Mouse (Mus musculus): ENCODE data around the gene Fam102a. TPM values are rescaled to one million over a fixed set of nuclear protein-coding genes. Genes with fewer than 3 reads are reported as not detected.

Fam102a gene
- total and polyA plus RNA-seq, 2 experiments from 2014 or later, result 7.2 to 24.4 TPM

DNA sequence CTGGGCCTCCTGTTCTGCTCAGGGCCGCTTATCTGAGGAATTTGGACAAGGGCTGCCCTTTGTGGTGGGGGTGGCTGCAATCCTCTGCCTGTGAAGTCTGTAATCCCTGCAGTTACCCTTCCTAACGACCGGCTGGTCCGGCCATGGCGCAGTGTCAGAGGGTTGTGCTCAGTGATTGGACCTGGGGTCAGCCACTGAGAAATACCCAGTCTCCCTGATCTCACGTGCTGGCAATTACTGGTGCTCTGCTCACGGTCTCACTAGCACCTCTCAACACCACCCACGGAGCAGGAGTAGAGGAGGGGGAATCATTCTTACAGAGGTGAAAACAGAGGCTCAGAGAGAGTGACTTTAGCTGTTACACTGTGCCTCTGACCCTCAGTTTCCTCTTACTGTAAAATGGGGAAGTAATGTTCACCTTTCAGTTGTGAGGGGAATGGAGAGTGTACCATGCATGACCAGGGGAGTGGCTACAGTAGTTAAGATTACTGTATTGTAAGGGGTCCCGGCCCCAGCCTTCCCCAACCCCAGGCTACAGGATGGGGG lies 2.3 kb downstream of the Fam102a start:
- Histone ChIP-seq H3K27me3 (ENCODE audit: insufficient read depth, low read length) (no peaks in the 10 kb centered on the region), H3K36me3 (ENCODE audit: insufficient read depth, low read length) (no peaks in the 10 kb centered on the region), H3K4me3 (ENCODE audit: low read depth, low read length) (peak overlapping the region; percentile 92), H3K4me2 (ENCODE audit: low read depth, low read length, poor library complexity, severe bottlenecking) (peak overlapping the region; percentile 65), H3K9ac (replicated peaks; ENCODE audit: low read length, poor library complexity, severe bottlenecking) (peak overlapping the region; percentile 94), H3K4me1 (ENCODE audit: insufficient read depth, low read length) (peaks cover 13% of the 10 kb centered on the region), H3K27ac (ENCODE audit: low read depth, low read length) (peak overlapping the region; percentile 91), H3K9me3 (ENCODE audit: low read length) (no peaks in the 10 kb centered on the region)
- no peak for TF ChIP-seq CTCF (IDR thresholded peaks at IDR 0.05)
- no peak for ATAC-seq (ENCODE audit: low FRiP score)
- 11% methylated on average over 9 of the region's 9 CpGs for WGBS
- peak; percentile 25 for DNase-seq (ENCODE audit: low spot score)

DNA sequence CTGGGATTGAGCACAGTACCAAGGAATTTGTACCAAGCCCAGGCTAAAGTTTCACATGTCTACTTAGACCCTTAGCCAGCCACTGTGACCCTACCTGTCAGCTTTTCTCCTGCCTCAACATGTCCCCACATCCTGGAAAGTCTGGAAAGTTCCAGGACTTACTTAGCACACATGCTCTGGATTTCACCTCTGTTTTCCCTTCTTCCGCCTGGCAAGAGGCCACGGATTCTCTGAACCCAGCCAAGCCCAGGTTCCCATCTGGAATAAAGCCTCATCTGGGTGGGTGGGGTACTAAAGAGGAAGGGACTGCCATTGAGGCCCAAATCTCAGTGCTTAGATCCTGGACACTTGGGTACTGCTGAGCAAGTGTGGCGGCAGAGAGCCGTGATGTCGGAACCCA lies 2.8 kb downstream of the Fam102a start:
- Histone ChIP-seq H3K9ac (replicated peaks; ENCODE audit: low read length, poor library complexity, severe bottlenecking) (no peak overlapping the region; the same call in 1 of the 2 replicates), H3K9me3 (ENCODE audit: low read length) (no peaks in the 10 kb centered on the region), H3K4me2 (ENCODE audit: low read depth, low read length, poor library complexity, severe bottlenecking) (peak overlapping the region; percentile 65), H3K4me1 (ENCODE audit: insufficient read depth, low read length) (peaks cover 13% of the 10 kb centered on the region), H3K27ac (ENCODE audit: low read depth, low read length) (no peak overlapping the region), H3K27me3 (ENCODE audit: insufficient read depth, low read length) (no peaks in the 10 kb centered on the region), H3K4me3 (ENCODE audit: low read depth, low read length) (peak overlapping the region; percentile 92), H3K36me3 (ENCODE audit: insufficient read depth, low read length) (no peaks in the 10 kb centered on the region)
- no peak for ATAC-seq (ENCODE audit: low FRiP score)
- TF ChIP-seq CTCF (IDR thresholded peaks at IDR 0.05), result no peak
- WGBS, result 75% methylated on average over 5 of the region's 5 CpGs
- DNase-seq (ENCODE audit: low spot score), result no peak

DNA sequence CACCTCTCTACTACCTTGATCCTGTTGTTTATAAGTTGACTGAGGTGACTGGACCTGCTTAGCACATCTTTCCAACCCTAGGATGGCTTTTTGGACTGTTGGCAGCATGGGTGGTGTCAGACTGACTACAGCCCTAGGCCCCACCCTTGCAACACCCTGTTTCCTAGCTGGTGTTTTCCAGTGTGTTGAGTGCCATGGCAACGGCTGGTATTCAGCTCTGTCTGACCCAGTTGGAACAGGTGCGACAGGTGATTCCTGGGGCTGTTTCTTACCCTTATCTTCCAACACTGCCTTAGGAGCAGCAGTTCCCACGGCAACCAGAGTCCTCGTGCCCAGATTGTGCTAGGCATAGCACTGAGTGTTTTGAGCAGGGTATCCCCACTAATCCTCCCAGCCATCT lies 3.3 kb downstream of the Fam102a start:
- ATAC-seq (ENCODE audit: low FRiP score) (no peak), DNase-seq (ENCODE audit: low spot score) (peak; percentile 19)
- peak overlapping the region; percentile 92 for H3K4me3 ChIP-seq (ENCODE audit: low read depth, low read length)
- H3K4me1 ChIP-seq (ENCODE audit: insufficient read depth, low read length), result peaks cover 13% of the 10 kb centered on the region
- H3K4me2 ChIP-seq (ENCODE audit: low read depth, low read length, poor library complexity, severe bottlenecking), result peak overlapping the region; percentile 65
- H3K9ac ChIP-seq (replicated peaks; ENCODE audit: low read length, poor library complexity, severe bottlenecking), result no peak overlapping the region; the same call in 1 of the 2 replicates
- H3K9me3 ChIP-seq (ENCODE audit: low read length), result no peaks in the 10 kb centered on the region
- no peaks in the 10 kb centered on the region for H3K36me3 ChIP-seq (ENCODE audit: insufficient read depth, low read length)
- no peak overlapping the region for H3K27ac ChIP-seq (ENCODE audit: low read depth, low read length)
- WGBS, result 45% methylated on average over 4 of the region's 4 CpGs
- TF ChIP-seq CTCF (IDR thresholded peaks at IDR 0.05), result no peak
- no peaks in the 10 kb centered on the region for H3K27me3 ChIP-seq (ENCODE audit: insufficient read depth, low read length)

DNA sequence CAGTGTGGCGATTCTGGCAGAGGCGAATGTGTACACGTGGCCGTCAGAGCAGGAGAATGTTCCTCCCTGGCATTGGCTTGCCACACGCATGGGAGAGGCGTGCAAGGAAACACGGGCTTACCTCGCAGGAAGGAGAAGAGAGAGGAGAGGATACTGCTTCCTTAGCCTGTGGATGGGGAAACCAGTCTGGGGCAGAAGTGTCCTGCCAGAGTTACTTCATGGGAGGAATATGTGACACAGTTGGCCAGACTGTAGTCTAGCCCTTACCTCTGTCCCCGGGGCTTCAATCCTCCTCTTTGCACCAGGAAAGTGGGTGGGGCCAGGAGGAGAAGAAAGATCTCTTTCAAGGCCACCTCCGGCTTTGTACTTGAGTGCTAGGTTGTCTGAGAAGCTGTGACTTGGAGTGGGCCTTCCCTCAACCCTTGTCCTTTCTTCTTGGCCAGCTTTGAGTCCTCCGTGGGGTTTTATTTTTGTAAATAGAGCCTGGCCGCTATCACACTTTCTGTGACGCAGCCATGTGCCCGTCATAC lies 4.4 kb downstream of the Fam102a start:
- no peak overlapping the region for H3K4me3 ChIP-seq (ENCODE audit: low read depth, low read length)
- peaks cover 13% of the 10 kb centered on the region for H3K4me1 ChIP-seq (ENCODE audit: insufficient read depth, low read length)
- no peak overlapping the region for H3K27ac ChIP-seq (ENCODE audit: low read depth, low read length)
- no peak overlapping the region for H3K9ac ChIP-seq (replicated peaks; ENCODE audit: low read length, poor library complexity, severe bottlenecking)
- H3K27me3 ChIP-seq (ENCODE audit: insufficient read depth, low read length), result no peaks in the 10 kb centered on the region
- H3K9me3 ChIP-seq (ENCODE audit: low read length), result no peaks in the 10 kb centered on the region
- peak overlapping the region; percentile 65; the same call in 1 of the 2 replicates for H3K4me2 ChIP-seq (ENCODE audit: low read depth, low read length, poor library complexity, severe bottlenecking)
- 78% methylated on average over 14 of the region's 14 CpGs for WGBS
- H3K36me3 ChIP-seq (ENCODE audit: insufficient read depth, low read length), result no peaks in the 10 kb centered on the region
- ATAC-seq (ENCODE audit: low FRiP score), result no peak
- DNase-seq (ENCODE audit: low spot score), result no peak
- TF ChIP-seq CTCF (IDR thresholded peaks at IDR 0.05), result no peak

DNA sequence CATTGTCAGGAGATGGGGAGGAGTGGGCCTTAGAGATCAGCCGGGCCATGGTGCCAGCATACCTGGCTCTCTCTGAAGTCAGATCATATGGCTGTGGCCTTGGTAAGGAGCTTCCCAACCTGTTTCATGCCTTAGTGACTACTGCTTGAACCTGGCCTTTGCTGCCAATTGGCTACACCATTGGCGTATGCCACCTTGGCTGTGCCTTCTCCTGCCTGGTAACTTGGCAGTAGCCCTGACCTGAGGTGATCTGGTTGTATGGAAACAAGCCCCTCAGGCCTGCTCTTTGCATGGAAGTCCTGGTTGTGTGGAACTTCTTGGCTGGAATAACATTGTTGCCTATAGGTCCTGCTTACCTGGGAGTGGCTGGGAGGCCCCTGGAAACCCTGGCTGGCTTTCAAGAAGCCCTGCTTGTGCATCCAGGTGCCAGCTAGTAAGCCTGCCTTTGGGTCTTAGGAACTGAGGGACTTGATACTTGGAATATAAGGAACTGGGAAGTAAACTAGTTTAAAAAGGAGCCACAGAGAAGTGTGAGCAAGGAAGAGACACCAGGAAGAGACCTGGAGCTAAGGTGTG lies 6.3 kb downstream of the Fam102a start:
- WGBS, result 94% methylated on average over 2 of the region's 2 CpGs
- Histone ChIP-seq H3K4me3 (ENCODE audit: low read depth, low read length) (no peak overlapping the region), H3K9ac (replicated peaks; ENCODE audit: low read length, poor library complexity, severe bottlenecking) (no peak overlapping the region), H3K36me3 (ENCODE audit: insufficient read depth, low read length) (no peaks in the 10 kb centered on the region), H3K27me3 (ENCODE audit: insufficient read depth, low read length) (no peaks in the 10 kb centered on the region), H3K9me3 (ENCODE audit: low read length) (no peaks in the 10 kb centered on the region), H3K27ac (ENCODE audit: low read depth, low read length) (no peak overlapping the region), H3K4me2 (ENCODE audit: low read depth, low read length, poor library complexity, severe bottlenecking) (no peak overlapping the region), H3K4me1 (ENCODE audit: insufficient read depth, low read length) (peaks cover 13% of the 10 kb centered on the region)
- no peak for DNase-seq (ENCODE audit: low spot score)
- no peak for TF ChIP-seq CTCF (IDR thresholded peaks at IDR 0.05)
- no peak for ATAC-seq (ENCODE audit: low FRiP score)

DNA sequence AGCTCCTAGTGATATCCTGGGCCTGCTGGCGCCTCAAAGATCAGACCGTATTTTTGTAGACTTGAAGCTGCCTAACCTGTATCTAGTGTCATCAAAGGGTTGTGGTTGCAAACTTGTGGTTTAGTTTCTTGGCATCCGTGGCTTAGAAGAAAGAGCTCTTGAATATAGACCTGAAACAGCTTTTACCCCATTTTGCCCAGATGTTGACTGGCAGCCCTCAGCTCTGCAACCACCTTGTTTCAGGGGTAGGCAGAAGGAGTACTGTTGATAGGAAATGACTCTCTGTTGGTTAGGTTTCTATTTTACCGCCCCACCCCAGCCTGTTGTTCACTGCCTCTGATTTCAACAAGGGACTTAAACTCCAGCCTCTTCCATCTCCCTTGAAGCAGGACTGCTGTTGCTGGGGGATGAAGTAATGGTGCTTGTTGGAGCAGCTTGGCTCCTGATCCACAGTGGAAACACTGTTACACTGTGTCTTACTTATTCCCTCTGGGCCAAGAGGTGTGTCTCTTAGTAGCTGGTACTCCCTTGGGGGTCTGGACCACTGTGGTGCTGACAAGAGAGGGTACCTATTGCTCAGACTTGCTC lies 6.9 kb downstream of the Fam102a start:
- H3K27me3 ChIP-seq (ENCODE audit: insufficient read depth, low read length), result no peaks in the 10 kb centered on the region
- DNase-seq (ENCODE audit: low spot score) (no peak), ATAC-seq (ENCODE audit: low FRiP score) (no peak)
- no peaks in the 10 kb centered on the region for H3K36me3 ChIP-seq (ENCODE audit: insufficient read depth, low read length)
- WGBS, result 95% methylated on average over 4 of the region's 4 CpGs
- no peak overlapping the region for H3K4me3 ChIP-seq (ENCODE audit: low read depth, low read length)
- peaks cover 13% of the 10 kb centered on the region for H3K4me1 ChIP-seq (ENCODE audit: insufficient read depth, low read length)
- no peak for TF ChIP-seq CTCF (IDR thresholded peaks at IDR 0.05)
- no peak overlapping the region for H3K27ac ChIP-seq (ENCODE audit: low read depth, low read length)
- H3K9ac ChIP-seq (replicated peaks; ENCODE audit: low read length, poor library complexity, severe bottlenecking), result no peak overlapping the region
- no peak overlapping the region for H3K4me2 ChIP-seq (ENCODE audit: low read depth, low read length, poor library complexity, severe bottlenecking)
- no peaks in the 10 kb centered on the region for H3K9me3 ChIP-seq (ENCODE audit: low read length)
